Mouse (Mus musculus) lung, postnatal 0 days (tissue): ENCODE results near the gene Fbxo39.

ENCODE experiments used
- CTCF ChIP-seq: IDR thresholded peaks from 2 replicates; pipeline ENCODE4 v1.5.1; 2016; ENCODE audit warnings: antibody characterized with exemption, mild to moderate bottlenecking
- EP300 ChIP-seq: IDR thresholded peaks from 2 replicates; pipeline ENCODE4 v1.6.1; 2016; ENCODE audit warnings: antibody characterized with exemption, mild to moderate bottlenecking, control low read depth

- TF ChIP-seq CTCF, result no peak
- TF ChIP-seq EP300, result no peak
Observed at GRCm38 (mm10) chr11:72287543-72287942, 26.7 kb upstream of the Fbxo39 start.
